Mouse (Mus musculus): ENCODE data around the gene Ttll1.
A peak's percentile ranks its signal among the peaks of the same experiment; 100 is the strongest.

Ttll1 gene

DNA sequence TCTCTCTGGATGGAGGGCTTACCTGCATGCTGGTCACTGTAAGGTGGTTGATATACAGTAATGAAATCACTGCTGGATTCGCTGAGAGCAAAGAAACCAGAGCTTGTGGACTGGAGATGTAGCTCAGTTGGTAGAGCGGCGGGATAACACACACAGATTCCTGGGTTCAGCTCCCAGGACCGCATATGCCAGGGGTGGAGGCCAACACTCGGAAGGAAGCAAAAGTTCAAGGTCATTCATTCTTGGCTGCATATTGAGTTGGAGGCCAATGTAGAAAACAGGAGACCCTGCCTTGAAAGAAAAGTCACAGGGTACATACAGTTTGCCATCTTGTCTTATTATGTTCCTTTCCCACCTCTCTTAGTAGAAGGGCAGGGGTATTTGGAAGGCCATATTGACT is 19.1 kb upstream of the Ttll1 start:
- TF ChIP-seq GATA4 (IDR thresholded peaks at IDR 0.05; ENCODE audit: insufficient replicate concordance, low read length) = no peak

- no peak for TF ChIP-seq GATA4 (IDR thresholded peaks at IDR 0.05; ENCODE audit: insufficient replicate concordance, low read length)
Observed at GRCm38 (mm10) chr15:83528892-83529291, 18.2 kb upstream of the Ttll1 start.

- no peak for TF ChIP-seq GATA4 (IDR thresholded peaks at IDR 0.05; ENCODE audit: insufficient replicate concordance, low read length)
Observed at GRCm38 (mm10) chr15:83527747-83528146, 17.1 kb upstream of the Ttll1 start.

DNA sequence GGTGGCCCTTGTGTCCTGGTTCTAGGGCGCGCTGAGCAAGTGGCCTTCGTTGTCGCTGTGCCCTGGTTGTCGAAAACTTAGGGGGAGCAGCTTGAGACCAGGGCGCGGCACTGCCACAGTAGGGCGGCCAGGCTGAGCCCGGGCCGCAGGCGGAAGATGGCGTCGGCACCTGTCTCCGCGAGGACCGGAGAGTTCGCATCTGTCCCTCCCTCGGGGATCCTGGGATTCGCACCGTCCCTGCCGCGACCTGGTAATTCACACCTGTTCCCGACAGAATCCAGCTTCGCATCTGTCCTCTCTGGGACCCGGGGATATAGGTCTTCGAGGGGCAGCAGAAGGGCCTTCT is 16.4 kb upstream of the Ttll1 start:
- TF ChIP-seq GATA4 (IDR thresholded peaks at IDR 0.05; ENCODE audit: insufficient replicate concordance, low read length) = no peak

DNA sequence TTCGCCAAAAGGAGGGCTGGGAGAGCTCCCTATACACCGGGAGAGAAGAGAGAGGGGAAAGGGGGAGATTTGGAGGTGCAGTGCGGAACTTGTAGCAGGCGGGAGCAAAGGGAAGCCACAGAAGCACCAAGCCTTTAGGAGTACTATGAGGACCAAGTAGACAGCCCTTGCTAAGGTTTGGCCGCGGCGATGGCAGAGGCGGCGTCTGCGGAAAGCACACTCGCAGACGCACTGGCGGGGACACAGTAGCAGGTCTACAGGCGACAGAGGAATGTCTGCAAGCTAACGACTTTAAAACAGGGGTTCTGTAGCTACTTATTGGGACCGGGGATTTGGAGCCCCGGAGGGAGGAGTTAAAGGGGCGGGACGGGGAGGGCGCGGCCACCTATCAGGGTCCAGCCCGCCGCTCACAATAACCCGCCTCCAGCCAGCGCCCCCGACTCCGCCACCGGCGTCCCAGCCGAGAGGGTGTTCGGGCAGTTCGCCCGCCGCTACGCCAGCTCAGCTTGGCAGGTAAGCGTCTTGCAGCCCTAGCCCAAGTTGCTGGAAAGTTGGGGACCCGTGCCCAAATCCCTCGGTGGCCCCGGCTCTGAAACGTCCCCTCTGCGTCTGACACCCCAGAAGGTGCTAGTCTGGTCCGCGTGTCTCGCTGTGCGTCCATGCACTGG is 15.9 kb upstream of the Ttll1 start, which contains the start of gene Bik:
Gene Bik (plus strand): TSS at position 439 of the 668 bp plus-strand sequence.
- TF ChIP-seq GATA4 (IDR thresholded peaks at IDR 0.05; ENCODE audit: insufficient replicate concordance, low read length) = no peak

- no peak for TF ChIP-seq GATA4 (IDR thresholded peaks at IDR 0.05; ENCODE audit: insufficient replicate concordance, low read length)
Observed at GRCm38 (mm10) chr15:83524333-83524729, 13.6 kb upstream of the Ttll1 start.

DNA sequence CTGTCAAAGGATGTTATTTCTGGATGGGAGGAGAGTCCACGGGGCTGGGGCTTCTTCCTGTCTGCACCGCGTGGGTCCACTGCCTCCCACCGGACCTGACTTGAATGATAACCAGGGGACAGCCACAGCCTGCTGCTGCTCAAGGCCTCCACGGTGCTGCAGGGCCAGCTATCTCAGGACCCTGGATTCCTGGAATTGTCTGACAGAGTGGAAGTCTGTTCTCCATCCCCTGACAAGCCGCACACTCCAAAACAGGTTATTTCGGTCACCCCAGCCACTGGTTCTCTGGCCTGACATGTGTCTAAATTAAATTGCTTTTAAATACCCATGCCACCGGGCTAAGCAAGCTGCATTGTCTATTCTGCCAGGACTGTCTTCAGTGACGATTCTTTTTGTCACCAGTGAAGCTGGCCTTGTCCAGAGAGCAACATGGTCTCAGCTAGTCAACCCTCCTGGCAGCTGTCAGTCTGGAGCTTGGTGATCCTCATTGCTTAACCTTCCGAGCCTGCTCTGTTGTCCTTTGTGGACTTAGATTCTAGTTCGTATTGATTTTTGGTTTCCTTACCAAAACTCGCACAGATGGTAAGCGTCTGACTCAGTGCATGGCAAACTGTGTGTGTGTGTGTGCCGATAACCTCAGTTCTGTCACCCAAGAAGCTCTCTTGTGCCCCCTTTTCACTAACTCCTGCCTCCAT is 13.1 kb upstream of the Ttll1 start:
- peak; percentile 71; the same call in 1 of the 2 replicates for TF ChIP-seq GATA4 (IDR thresholded peaks at IDR 0.05; ENCODE audit: insufficient replicate concordance, low read length)

- TF ChIP-seq GATA4 (IDR thresholded peaks at IDR 0.05; ENCODE audit: insufficient replicate concordance, low read length) = no peak
Observed at GRCm38 (mm10) chr15:83523196-83523595, 12.5 kb upstream of the Ttll1 start.

- peak; percentile 58; the same call in 1 of the 2 replicates for TF ChIP-seq GATA4 (IDR thresholded peaks at IDR 0.05; ENCODE audit: insufficient replicate concordance, low read length)
Observed at GRCm38 (mm10) chr15:83520861-83521382, 10.2 kb upstream of the Ttll1 start.

- TF ChIP-seq GATA4 (IDR thresholded peaks at IDR 0.05; ENCODE audit: insufficient replicate concordance, low read length) = no peak
Observed at GRCm38 (mm10) chr15:83518215-83519048, 7.7 kb upstream of the Ttll1 start.

GRCm38 (mm10) chr15:83515018-83515417 is 4.3 kb upstream of the Ttll1 start:
- no peak for TF ChIP-seq GATA4 (IDR thresholded peaks at IDR 0.05; ENCODE audit: insufficient replicate concordance, low read length)

GRCm38 (mm10) chr15:83512489-83513281 is 2.0 kb upstream of the Ttll1 start:
- no peak for TF ChIP-seq GATA4 (IDR thresholded peaks at IDR 0.05; ENCODE audit: insufficient replicate concordance, low read length)

DNA sequence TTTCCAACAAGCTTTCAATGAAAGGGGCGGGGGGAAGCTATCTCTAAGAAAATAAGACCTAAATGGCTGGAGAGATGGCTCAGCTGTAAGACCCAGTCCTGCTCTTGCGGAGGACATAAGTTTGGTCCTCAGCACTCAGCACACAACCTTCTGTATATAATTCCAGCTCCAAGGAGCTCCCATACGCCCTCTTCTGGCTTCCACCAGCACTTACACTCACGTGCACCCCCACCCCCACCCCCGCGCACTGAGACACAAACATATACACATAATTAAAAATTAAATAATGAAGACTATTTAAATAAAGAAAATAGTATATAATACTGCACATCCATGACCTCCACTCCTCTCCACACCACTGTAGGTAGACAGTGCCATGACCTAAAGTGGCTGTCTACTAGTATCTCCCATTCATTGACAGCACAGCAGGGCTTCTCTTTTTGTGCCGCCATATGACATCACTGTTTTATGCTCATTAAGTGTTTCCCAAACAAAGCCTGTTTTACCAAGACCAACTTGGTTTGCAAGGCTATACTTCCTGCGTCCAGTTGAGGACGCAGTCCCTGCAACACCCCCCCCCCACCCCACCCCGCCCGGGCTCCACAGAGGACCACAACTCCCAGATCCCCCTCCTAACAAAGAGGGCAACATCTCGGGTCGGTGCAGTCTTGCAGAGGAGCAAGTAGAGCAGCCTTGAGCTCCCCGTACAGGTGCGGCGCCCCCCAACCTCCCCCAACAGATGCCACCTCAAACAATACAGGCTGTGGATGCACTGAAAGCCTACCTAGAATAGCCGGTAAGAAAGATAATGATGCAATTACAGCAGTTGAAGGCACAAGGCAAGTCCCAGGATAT is 516 bp downstream of the Ttll1 start:
- no peak for TF ChIP-seq GATA4 (IDR thresholded peaks at IDR 0.05; ENCODE audit: insufficient replicate concordance, low read length)

- no peak for TF ChIP-seq GATA4 (IDR thresholded peaks at IDR 0.05; ENCODE audit: insufficient replicate concordance, low read length)
Observed at GRCm38 (mm10) chr15:83500352-83500751, 10.3 kb downstream of the Ttll1 start.
